Mouse (Mus musculus) cerebellum, adult 9-11 months (tissue): ENCODE data around the gene Gm20547.
A peak's percentile ranks its signal among the peaks of the same experiment; 100 is the strongest.
"Not testable (repeated sequence)": the region's sequence is repeated elsewhere in the genome, so short reads cannot be mapped to it uniquely, and the experiment has no call there.

Source experiments
- DNase-seq: peaks from one replicate; pipeline ENCODE4 v3.0.0; 2022

Gene Gm20547

DNA sequence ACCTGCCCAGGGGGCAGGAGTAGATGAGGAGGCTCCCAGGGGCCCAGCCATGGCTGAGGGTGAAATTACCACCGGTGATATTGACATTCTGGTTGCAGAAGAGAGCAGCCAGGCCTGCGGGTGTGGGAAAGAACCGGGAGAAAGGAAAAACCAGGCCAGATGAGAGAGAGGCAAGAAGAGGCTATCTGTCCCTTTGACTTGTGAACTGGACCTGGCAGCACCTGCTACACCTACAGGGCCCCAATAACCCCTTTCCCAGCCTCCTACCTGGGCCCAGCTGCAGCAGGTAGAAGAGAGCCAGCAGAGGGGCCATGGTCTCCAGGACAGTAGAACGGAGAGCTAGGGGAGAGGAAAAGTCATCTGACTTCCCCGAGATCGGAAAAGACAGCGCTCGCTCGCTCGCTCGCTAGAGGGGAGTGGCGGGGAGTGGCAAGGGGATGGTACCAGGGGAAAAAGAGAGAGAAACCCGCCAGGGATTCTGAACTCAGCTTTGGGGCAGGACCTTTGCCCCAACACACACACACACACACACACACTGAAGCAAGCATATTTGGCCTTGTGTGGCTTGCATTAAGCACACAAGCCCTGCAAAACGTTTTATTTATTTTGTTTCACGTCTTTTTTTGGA, at the start of gene Gm20547:
TSS of gene Gm20547 (minus strand) at position 360 of the 628 bp plus-strand sequence.
- no peak for DNase-seq

DNA sequence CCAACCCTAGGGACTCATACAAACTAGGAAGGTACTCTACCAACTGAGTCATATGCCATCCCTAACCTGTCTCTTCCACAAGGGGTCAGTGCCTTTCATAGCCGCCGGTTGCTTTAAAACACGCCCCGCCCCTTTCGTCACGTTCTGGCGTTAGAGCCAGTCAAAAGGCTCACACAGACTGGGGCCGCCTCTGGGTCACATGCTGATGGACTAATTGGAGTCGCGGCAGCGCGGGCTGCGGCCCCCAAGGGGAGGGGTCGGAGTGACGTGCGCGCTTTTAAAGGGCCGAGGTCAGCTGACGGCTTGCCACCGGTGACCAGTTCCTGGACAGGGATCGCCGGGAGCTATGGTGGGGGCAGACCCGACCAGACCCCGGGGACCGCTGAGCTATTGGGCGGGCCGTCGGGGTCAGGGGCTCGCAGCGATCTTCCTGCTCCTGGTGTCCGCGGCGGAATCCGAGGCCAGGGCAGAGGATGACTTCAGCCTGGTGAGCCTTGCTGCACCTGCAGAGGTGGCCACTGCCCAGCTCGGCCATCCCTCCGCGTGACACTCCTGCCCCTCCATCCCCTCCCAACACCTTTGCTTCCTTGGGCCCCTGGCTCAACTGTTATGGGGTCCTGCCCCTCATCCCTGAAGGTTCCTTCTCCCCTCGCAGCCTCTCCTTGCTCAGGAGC, 49.4 kb upstream of the Gm20547 start, which contains the start of gene Neu1:
TSS of gene Neu1 (plus strand) at position 193 of the 674 bp plus-strand sequence.
- peak; percentile 99 for DNase-seq

DNA sequence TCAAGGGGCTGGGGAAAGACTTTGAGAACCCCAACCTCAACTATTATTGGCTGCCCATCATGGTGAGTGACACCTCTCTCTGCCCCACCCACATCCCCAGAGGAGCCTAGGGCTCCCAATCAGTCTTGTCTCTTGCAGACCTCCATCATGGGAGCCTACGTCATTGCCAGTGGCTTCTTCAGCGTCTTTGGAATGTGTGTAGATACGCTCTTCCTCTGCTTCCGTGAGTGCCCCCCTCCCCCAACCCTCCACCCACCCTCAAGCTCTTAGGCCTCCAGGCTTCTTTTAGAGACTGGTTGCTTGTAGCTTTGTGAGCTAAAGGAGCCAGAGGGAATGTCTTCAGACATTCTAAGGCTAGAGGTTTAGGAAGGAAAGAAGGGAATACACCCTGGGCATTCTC, 47.0 kb upstream of the Gm20547 start:
- DNase-seq = no peak

DNA sequence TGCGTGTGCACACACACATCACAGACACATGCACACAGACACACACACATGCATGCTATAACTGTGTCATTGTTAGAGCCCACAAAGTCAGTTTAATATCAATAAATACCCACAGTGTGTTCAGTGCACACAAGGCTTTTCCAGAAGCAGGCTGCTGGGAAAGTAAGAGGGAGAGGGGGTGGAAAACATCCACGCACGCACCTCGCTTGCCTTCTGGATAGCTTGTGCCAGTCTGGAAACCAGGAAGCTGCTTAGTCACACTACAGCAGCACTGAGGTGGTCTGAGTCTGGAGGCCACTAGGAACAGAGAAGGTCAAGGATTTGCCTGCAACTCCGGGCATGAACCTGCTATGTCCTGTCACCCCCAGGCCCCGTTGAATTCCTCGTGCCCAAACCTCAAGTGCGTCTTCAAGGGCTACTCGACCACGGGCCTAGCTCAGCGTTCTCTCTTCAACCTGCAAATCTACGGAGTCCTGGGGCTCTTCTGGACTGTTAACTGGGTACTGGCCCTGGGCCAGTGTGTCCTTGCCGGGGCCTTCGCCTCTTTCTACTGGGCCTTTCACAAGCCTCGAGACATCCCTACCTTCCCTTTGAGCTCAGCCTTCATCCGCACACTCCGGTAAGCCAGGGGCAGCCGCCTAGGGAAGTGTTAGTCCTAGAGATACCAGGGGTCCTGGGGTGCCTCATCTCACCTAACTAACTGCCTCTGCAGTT, 45.6 kb upstream of the Gm20547 start:
- no peak for DNase-seq

DNA sequence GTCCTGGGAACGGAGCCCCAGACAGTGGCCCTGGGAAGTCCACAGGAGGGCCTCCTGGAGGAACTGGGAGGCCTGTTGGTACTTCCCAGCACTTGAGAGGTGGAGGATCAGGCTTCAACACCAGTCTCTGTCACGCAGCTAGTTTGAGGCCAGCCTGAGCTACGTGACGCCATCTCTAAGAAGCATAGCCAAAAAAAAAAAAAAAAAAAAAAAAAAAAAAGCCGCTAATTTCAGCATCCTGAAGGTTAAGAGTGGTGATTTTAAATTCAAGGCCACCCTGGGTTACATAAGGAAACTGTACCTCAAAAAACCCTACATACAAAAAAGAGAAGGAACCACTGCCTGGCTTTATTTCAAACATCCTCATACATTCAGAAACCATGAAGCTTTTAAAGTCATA, 42.4 kb upstream of the Gm20547 start:
- no peak for DNase-seq

DNA sequence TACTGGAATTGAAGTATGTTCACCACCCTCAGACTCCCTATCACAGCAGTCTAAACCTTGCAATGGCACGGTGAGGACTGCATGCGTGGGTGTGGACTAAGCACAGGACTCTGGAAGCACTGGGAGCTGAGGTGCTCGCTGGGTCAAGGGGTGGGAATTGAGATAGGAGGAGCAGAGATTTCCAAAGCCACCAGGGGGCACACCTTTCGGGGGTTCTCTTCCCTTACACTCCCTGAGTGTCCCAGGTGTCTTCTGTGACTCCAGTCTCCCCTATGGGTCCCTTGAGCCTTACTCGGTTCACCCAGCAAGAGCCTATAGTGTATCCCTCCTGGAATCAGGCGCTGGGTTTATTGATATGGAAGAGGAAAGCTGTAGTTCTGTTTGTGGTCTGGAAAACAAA, 41.1 kb upstream of the Gm20547 start:
- DNase-seq = no peak

DNA sequence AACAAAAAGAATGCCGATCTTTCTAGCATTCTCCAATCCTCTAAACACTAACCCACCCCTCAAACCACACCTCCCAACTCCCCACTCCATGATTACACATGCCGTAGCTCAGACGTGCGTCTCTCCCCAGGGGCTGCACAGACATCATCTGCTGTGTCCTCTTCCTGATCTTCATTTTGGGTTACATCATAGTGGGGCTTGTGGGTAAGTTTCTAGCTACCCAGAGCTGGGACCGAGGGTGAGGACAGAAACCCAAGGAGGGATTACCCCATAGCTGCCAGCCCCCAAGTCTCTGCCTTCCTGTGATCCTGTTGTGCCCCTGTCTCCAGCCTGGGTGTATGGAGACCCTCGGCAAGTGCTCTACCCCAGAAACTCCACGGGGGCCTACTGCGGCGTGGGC, 35.3 kb upstream of the Gm20547 start:
- no peak for DNase-seq

DNA sequence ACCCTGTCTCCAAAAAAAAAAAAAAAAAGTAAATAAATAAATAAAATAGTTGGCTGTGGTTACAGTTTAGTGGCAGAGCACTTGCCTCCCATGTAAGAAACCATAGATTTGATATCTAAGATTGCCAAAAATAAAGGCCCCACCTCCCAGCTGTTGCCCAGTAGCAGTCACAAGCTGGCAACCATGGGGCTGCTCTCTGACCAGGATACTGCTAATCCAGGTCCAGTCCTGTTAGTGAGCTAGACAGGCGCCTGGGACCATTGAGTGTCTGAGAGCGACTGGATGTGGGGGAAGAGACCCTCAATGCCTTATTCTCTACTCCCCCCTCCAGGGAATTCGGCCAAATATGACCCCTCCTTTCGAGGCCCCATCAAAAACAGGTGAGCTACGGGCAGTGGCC, 34.5 kb upstream of the Gm20547 start:
- no peak for DNase-seq

DNA sequence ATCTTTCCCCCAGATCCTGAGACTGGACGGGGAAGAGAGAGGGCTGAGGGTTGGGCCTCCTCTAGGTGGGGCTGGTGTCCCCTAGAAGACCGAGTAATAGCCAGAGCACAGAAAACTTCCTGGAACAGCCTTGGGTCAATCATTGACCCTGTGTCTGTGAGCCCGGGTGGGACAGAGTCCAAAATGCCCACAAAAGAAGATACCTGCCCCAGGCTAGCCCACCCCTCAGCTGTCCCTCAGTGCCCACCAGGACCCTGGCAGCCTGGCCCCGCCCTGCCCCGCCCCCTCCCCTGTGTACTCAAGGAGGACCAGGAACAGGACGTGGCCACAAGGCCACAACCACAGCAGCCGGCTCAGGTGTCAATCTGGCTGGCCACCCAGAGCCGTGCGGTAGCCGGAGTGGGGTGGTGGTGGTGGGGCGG, 33.6 kb upstream of the Gm20547 start:
- no peak for DNase-seq

DNA sequence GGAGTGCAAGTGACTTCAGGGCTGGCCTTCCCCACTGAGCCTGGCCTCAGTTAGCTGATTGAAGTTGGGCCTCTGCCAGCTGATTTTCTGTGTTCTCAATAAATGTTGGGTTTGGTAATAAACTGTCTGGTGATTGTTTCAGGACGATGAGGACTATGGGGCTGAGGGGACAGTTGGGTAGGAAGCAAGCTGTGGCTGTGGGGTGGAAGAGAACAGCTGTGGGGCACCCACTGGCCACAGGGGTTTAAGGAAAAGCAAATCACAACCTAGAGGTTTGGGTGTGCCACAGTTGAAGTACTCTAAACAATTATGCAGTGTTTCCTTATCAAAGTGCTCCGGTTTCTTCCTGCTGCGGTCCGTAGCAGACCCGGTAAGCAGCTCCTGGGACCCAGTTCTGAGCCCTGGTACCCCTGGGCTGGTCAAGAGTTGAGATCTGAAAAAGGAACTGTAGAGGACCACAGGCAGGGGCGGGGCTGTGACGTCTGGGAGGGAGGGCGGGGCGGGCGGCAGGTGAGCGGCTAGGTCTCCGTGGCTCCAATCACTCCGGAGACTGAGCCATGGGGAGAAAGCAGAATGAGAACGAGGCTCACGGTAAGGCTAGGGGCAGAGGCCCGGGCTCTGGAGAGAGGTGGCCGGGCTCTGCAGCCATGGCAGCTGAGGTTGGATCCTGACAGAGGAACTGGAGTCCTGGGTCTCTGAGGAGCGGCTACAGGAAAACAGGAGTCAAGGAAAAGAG, 32.3 kb upstream of the Gm20547 start, which contains the start of gene Slc44a4:
TSS of gene Slc44a4 (plus strand) at position 537 of the 736 bp plus-strand sequence.
- no peak for DNase-seq

DNA sequence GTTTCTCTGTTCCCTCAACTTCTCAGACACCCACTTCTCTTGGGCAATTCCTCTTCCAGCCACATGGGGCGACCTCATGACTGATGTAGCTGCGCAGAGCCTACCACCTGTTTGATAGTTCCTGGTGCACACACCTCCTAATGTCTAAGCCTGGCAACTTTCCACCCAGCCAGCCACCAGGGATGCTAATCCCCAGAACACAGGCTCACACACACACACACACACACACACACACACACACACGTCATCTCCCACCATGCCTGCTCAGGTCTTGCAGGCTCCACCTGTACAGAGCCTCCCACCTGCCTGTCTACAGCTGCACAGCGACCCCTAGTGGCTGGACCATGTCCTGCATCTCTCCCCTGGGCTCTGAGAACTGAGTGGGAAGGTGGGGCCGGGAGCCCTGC, 30.1 kb upstream of the Gm20547 start:
- DNase-seq = peak; percentile 69

DNA sequence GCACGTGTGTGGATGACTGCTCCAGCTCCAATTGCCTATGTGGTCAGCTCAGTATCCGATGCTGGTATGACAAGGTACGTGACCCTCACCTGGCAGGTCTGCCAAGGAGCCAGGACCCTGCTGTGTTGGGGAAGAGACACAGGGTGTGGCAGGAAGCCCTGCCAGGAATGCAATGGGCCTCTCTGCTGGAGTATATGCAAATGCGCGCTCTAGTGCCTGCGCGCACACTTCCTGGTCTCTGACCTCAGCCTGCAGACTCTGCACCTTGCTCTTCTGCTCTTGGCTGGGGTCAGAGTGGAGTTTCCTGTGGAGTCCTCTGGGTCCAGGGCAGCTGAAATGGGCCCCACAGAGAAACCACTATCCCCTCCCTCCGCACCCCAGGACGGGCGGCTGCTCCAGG, 29.1 kb upstream of the Gm20547 start:
- DNase-seq = no peak

DNA sequence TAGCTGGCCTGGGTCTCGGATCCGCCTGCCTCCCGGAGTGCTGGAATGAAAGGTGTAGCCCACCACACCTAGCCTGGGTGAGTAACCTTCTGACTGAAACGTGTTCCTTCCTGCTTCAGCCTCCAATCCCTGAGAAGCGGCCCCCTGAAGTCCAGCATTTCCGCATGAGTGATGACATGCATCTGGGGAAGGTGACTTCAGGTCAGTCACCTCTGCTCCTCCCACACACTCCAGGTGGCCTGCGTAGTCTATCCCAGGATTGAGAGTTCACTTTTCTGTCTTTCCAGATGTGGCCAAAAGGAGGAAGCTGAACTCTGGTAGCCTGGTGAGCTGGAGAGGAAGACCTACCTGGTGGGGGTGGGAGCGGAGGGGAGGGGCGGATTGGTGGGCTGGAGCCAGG, 21.1 kb upstream of the Gm20547 start:
- DNase-seq = no peak

DNA sequence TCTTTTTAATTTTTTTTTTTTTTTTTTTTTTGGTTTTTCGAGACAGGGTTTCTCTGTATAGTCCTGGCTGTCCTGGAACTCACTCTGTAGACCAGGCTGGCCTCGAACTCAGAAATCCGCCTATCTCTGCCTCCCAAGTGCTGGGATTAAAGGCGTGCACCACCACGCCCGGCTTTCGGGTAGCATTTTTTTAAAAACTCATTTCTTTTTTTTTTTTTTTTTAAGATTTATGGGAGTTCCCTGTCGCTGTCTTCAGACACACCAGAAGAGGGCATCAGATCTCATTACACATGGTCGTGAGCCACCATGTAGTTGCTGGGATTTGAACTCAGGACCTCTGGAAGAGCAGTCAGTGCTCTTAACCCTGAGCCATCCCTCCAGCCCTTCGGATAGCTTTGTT, 20.1 kb upstream of the Gm20547 start:
- not testable (repeated sequence) for DNase-seq

DNA sequence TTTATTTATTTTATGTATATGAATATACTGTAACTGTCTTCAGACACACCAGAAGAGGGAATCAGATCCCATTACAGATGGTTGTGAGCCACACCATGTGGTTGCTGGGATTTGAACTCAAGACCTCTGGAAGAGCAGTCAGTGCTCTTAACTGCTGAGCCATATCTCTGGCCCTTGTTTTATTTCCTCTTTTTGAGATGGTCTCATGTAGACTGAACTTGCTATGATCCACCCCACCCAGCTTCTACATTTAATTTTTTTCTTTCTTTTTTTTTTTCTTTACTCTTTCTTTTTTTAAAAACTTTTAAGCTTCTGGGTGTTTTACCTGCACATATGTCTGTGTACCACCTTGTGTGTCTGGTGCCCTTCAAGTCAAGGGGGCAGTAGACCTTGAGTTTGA, 19.0 kb upstream of the Gm20547 start:
- not testable (repeated sequence) for DNase-seq

DNA sequence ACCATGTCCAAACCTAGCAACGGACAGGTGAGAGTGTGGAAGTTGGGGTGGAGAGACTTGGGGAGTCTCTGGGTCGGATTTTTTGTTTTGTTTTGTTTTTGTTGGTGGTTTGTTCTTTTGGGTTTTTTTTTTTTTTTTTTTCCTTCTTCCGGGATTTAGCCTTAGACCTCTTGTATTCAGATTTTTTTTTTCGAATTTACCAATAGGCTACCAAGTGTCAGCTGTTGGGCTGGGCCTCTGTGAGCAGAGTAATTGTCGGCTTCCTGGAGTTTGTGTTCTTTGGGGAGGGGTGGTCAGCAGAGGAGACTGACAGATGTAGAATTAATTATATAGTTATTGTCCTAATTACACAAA, 18.0 kb upstream of the Gm20547 start:
- DNase-seq = no peak

DNA sequence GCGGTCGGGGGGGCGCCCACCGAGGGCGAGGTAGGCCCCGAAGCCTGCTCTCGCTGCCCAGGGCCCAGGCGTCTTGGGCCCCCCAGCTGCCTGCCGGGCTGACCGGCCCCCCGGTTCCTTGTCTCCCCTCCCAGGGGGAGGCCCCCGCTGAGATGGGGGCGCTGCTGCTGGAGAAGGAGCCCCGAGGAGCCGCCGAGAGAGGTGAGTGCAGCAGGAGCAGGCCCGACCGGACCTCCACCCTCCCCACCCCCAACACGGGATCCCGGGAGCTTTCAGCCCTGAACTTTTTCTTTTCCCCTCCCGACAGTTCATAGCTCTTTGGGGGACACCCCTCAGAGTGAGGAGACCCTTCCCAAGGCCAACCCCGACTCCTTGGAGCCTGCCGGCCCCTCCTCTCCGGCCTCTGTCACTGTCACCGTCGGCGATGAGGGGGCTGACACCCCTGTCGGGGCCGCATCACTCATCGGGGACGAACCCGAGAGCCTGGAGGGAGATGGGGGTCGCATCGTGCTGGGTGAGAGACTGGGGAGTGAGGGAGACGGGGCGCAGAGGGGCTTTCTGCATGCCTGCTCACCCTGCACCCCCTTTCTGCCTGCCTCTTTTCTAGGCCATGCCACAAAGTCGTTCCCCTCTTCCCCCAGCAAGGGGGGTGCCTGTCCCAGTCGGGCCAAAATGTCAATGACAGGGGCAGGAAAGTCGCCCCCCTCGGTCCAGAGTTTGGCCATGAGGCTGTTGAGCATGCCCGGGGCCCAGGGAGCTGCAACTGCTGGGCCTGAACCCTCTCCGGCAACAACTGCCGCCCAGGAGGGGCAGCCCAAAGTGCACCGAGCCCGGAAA, 17.4 kb upstream of the Gm20547 start:
- peak; percentile 78 for DNase-seq

DNA sequence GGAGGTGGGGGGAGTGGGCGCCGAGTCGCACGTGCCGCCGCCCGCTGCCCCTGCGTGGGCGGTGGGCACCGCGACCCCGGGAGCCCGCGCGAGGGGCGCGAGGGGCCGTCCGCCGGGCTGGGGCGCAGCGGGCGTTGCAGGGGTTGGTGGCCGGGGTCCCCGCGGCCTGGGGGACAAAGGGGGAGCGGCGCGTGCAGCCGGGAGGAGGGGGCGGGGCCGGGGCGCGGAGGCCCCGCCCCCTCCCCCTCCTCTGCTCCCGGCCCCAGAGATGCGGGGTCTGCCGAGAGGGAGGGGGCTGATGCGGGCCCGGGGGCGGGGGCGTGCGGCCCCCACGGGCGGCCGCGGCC, 16.8 kb upstream of the Gm20547 start:
- DNase-seq = no peak

DNA sequence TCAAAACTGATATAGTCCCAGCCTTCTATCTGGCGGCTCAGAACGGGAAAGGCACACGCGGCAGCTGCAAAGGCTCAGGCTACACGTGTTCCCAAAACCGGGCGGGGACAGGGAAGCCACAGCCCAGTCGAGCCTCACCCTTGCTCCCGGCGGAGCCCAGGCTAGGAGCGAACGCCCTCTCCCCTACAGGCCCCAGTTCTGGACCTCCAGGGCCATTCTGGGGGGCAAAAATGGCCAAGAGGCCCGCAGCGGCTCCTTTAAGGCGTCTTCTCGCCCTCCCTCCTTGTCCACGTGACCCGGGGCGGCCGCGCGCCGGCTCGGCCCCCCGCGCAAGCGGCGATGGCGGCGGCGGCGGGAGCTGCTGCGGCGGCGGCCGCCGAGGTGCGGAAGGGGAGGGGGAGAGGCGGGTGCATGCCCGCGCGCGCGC, 16.3 kb upstream of the Gm20547 start, which contains the start of the genes C2 and Ehmt2:
TSS of gene C2 (minus strand) at position 106 of the 427 bp plus-strand sequence.
TSS of gene Ehmt2 (plus strand) at position 310 of the 427 bp plus-strand sequence.
- DNase-seq = peak; percentile 87

DNA sequence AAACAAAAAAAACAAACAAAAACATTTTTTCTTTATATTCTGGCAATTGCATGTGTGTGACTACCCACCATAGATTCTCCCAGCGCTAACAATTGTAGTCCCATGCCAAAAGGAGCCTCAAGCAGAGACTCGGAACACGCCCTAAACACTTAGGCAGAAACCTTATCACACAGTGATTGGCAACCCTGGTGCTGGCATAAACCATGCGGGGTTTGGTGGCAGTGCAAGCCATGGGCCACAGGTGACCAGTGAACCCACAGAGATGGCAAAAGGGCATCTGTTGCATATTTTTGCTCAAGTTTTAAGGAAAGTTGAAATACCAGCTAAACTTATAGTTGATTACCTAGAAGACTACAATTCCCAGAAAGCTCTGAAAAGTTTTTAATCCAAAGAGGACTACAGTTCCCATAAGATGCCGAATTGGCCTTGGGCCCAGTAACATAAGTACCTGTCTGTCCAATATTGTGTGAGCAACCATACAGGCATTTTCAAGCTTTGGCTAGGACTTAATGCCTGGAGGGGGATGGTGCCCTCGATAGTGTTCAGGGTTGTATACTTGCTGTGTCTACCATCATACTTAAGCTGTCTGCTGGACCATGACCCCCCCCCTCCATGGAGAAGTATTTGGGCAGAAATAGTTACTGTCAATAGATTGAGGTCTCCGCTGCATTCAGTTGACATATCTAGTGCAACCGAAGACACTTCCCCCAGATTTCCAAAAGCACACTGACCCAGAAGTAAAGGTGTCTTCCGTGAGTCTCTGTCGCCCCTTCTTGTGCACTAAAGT, 15.7 kb upstream of the Gm20547 start:
- peak; percentile 73 for DNase-seq

DNA sequence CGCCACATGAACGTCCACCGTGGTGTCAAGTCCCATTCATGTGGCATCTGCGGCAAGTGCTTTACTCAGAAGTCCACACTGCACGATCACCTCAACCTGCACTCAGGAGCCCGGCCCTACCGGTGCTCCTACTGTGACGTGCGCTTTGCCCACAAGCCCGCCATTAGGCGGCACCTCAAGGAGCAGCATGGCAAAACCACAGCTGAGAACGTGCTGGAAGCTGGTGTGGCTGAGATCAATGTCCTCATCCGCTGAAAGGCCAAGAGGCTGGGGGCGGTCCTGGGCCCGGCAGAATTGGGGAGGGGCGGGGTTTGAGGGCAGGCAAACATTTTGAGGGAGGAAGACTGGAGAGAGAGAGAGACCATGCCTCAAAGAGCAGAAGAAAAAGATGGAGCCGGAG, 14.5 kb upstream of the Gm20547 start:
- DNase-seq = peak; percentile 63
